Mouse (Mus musculus): ENCODE data around the gene Ctsw.

Ctsw gene

DNA sequence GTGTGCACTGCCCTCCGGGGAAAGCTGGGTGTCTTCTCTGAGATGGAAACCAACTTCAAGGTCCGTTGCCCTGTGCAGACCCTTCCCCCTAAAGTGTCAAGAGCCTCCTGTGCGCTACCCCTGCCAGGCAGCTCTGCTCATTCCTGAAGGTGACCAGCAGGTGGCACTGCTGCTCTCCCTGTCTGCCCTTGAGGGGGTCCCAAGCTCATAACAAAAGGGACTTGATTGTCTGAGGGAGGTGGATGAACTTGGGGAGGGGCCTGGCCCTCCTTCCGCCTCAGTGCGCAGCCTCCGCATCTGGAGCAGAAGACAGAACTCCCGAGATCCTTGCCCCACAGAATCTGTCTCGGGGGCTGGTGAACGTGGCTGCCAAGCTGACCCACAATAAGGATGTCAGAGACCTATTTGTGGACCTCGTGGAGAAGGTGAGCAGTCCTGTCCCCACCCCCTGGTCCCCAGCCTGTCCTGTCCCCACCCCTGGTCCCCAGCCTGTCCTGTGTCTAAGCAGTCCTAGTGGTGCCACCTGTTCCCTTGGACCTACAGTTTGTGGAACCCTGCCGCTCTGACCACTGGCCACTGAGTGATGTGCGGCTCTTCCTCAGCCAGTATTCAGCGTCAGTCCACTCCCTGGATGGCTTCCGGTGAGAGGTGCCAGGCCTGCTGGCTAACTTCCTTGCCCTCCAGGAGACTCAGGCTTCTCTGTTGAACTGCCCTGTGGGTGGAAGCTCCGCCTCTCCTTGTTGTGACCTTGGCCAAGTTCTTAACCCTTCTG lies 4.3 kb downstream of the Ctsw start:
- in situ Hi-C loops (cut with MboI, MseI), result no loop called here

DNA sequence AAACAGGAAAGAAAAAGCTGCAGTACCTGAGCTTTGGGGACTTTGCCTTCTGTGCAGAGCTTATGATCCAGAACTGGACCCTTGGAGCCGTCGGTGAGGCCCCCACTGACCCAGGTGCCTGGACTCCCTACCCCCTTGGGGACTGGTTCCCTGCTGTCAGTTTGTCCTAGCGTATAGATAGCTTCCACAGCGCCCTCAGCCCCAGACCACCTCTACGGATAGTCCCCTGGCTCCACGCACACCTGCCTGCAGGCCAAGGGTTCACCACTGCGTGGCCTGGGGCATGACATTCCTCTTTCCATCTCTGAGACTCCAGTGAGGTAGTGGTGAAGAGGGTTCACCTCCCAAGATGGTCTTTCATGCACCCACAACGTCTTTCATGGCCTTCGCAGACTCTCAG lies 5.1 kb downstream of the Ctsw start:
- in situ Hi-C loops (cut with MboI, MseI), result no loop called here

GRCm38 (mm10) chr19:5461411-5461810 lies 6.9 kb downstream of the Ctsw start:
- in situ Hi-C loops (cut with MboI, MseI), result no loop called here

GRCm38 (mm10) chr19:5460465-5460911 lies 7.8 kb downstream of the Ctsw start, which contains the start of gene Fibp:
Fibp (plus strand) TSS chr19:5460615.
- in situ Hi-C loops (cut with MboI, MseI), result no loop called here

- in situ Hi-C loops (cut with MboI, MseI), result no loop called here
These were observed 8.4 kb downstream of the Ctsw start for GRCm38 (mm10) chr19:5459896-5460295.

- in situ Hi-C loops (cut with MboI, MseI), result no loop called here
These were observed 9.3 kb downstream of the Ctsw start for GRCm38 (mm10) chr19:5459019-5459418.

GRCm38 (mm10) chr19:5457746-5458442 lies 10.4 kb downstream of the Ctsw start, which contains the start of gene Ccdc85b:
Ccdc85b (minus strand) TSS chr19:5457894.
- in situ Hi-C loops (cut with MboI, MseI), result no loop called here

DNA sequence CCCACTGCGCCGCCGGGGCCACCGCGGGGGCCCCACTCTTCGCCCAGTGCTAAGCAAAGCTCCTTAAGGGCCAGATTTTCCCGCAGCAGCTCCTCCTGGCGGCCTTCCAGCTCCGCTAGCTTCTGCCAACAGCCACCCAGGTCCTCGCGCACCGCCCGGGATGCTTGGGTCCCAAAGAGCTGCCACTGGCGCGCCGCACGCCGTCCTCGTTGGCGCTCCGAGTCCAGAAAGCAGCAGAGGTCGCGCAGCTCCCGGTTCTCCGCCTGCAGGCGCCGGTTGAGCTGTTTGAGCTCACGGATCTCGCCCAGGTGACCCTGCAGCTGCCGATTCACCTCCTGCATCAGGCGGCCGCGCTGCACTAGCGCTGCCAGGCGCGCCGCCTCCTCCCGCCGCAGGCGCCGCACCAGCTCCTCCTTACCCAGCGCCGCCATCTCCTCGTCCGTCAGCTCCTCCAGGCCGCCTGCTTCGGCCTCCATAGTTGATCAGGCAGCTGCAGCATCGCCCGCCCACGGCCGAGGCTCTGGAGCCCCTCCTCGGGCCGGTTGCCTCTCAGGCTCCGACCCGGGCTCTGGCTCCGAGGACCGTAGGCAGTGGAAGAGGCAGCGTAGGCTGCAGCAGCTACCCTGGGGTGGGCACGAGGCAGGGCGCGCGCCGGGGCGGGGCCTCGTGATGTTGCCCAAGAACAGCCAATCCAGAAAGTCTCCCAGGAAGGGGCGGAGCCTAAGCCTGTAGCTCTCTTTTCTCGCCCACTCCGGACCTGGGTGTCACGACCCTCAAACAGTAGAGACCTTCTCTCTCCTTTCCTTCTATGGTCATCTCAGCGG lies 11.2 kb downstream of the Ctsw start:
- in situ Hi-C loops (cut with MboI, MseI), result no loop called here

DNA sequence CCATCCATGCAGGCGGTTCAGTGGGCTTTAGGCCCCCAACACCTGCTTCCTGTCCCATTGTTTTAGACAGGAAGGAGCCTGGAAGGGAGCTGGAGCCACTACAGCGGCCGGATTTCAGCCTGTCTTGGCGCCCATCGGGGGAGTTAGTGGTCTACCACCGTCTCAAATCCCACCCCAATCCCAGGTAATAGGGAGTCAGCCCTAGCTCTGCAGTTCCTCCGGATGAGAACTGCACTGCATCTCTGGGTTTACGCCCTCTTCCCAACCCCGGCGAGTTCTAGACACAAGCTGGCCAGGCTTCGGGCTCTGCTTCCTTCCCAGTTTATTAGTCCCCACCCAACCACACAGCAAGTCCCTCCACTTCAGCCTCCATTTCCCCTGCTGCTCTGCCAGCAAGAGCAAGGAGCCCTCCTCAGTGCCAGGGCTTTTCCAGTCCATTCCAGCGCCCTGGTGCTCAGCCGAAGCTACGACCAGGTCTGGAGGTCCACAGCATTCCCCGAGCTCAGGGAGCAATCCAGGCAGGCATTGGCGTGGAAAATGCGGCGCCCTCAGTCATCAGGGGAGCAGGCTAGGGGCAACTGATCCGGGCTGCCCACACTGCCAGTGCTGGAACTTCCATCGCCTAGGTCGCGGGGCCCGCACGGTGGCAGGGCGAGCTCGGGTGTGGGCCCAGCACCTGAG lies 11.9 kb downstream of the Ctsw start:
- in situ Hi-C loops (cut with MboI, MseI), result no loop called here

GRCm38 (mm10) chr19:5455568-5455967 lies 12.7 kb downstream of the Ctsw start:
- in situ Hi-C loops (cut with MboI, MseI), result no loop called here

- in situ Hi-C loops (cut with MboI, MseI), result no loop called here
These were observed 13.3 kb downstream of the Ctsw start for GRCm38 (mm10) chr19:5455037-5455436.

DNA sequence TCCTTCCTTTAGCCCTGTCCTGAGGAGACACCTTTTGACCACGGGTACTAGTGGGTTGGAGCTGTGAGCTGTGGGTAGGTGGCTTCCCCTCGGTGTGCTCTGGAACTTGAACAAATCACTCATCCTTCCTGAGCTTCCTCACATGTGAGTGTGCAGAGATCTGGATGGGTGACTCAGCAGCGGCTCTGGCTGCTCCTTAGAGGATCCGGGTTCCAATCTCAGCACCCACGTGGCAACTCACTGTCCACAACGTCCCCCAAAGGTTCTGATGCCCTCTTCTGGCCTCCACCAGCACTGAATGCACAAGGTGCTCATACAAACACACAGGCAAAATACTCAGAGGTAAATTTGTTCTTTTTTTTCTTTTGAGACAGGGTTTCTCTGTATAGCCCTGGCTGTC lies 16.5 kb downstream of the Ctsw start:
- in situ Hi-C loops (cut with MboI, MseI), result no loop called here

GRCm38 (mm10) chr19:5449673-5450072 lies 18.6 kb downstream of the Ctsw start:
- in situ Hi-C loops (cut with MboI, MseI), result no loop called here

DNA sequence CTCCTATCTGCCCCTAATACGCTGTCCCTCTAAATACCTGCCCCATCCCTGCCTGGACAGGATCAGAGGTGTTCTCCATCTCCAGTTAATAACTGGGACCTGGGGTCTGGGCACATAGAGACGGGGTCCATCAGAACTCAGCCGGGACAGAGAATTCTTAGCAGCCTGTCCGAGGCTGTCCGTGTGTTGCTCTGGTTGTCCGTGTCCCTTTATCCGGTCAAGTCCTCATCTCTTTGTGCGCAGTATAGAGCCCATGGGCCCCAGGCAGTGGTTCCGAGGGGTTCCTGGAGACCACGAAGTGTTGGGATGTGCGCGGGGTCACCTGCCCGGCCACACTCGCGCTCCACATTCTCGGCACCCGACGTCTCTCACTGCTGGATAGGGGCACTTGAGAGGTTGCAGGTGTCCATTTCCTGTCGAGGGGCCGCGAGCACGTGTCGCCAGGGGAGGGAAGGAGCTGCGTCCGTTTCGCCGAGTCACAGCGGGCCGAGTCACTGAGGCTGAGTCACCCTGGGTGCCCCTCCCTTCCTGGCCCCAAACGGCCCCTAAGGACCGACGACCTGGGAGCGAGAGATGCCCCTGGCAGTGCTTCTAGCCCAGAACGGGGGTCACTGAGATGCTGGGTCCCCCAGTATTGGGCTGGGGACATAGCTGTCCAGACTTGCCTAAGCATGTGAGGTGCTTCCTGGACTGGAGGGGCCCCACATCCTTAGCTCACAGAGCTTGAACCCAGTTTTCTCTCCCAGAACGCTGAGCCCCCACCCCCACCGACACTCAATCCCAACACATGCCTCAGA lies 19.8 kb downstream of the Ctsw start:
- in situ Hi-C loops (cut with MboI, MseI), result no loop called here

- in situ Hi-C loops (cut with MboI, MseI), result no loop called here
These were observed 20.6 kb downstream of the Ctsw start, which contains the start of gene Fosl1 for GRCm38 (mm10) chr19:5447515-5448353. Fosl1 (plus strand) TSS chr19:5447547.

DNA sequence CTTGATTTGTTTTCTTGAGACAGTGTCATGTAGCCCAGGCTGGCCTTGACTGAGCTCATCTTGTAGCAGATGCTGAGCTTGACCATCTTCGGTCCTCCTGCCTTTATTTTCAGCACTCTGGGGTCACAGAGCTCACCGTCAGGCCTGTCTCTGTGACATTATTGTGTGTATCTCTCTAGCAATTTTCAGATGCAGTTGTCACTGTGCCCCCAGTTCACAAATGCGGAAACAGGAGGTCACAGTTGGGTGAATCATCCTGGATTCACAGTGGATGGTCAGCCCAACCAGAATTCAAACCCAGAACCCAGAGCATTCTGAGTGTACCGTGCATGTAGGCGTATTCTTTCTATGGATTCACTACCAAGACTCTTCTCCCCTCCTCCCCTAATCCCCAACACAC lies 22.6 kb downstream of the Ctsw start:
- in situ Hi-C loops (cut with MboI, MseI), result no loop called here

DNA sequence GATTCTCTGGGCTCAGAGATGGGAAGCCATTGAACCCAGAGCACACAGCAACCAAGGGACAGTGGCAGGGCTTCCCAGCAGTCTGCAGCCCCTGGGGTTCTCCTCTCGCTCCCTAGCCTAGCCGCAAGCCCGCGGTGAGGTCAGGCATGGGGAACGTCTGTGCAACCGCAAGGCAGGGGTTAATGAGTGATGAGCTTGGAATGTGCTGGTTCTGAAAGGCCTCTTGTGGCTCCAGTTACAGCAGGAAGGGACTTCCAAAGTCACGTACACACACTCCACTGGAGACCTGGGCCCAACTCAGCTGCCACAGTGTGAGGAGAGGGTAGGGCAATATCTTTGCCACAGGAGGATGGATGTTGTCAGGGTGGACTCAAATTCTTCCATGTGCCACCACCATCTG lies 23.4 kb downstream of the Ctsw start:
- in situ Hi-C loops (cut with MboI, MseI), result no loop called here

DNA sequence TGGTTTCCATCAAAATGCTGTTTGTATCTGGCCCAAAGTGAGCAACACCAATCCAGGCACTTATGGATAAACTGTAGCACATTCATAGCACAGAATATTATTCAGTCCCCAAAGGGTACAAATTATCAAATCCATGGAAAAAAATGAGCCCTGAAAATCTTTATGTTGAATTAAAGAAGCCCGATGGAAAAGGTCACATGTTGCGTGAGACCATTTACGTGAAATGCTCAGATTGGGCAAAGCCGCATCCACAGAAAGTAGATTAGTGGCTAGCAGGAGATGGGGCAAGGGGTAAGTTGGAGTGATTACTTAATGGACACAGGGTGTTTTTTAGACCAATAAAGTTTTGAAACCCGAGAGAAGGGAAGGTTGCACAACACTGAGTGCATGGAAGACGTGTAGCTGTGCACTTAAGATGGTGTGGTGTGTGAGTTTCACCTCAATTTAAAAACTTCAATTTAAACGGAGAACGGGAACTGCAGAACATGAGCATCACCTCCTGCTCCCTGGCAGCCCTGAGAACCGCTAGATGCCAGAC lies 23.9 kb downstream of the Ctsw start:
- in situ Hi-C loops (cut with MboI, MseI), result no loop called here

GRCm38 (mm10) chr19:5433951-5434350 lies 34.4 kb downstream of the Ctsw start:
- in situ Hi-C loops (cut with MboI, MseI), result loop anchor here (10.0 kb wide), 1 partner anchor 1161 kb away; no protein-coding TSS in a partner anchor

All from T-helper 1 cell (primary cell).